Mouse (Mus musculus) erythroblast, embryonic 14.5 days (primary cell): ENCODE data around the gene Lpp.

Source experiments
- GATA1 ChIP-seq: IDR thresholded peaks from 2 replicates; pipeline ENCODE4 v1.6.1; 2012; ENCODE audit warnings: low read length, inconsistent platforms, mixed read lengths
- TAL1 ChIP-seq: IDR thresholded peaks from 3 replicates; pipeline ENCODE4 v1.6.1; 2012; ENCODE audit warnings: low read length, inconsistent platforms, mixed read lengths

GRCm38 (mm10) chr16:24469313-24469712 lies 76.0 kb downstream of the Lpp start:
- TF ChIP-seq TAL1 (no peak), GATA1 (no peak)
